Mouse (Mus musculus): ENCODE data around the gene Ehd3. TPM values are rescaled to one million over a fixed set of nuclear protein-coding genes. Genes with fewer than 3 reads are reported as not detected.

Gene Ehd3
- 28.2 to 29.5 TPM (median 28.5 TPM) in 4 replicates for total RNA-seq (2023)

DNA sequence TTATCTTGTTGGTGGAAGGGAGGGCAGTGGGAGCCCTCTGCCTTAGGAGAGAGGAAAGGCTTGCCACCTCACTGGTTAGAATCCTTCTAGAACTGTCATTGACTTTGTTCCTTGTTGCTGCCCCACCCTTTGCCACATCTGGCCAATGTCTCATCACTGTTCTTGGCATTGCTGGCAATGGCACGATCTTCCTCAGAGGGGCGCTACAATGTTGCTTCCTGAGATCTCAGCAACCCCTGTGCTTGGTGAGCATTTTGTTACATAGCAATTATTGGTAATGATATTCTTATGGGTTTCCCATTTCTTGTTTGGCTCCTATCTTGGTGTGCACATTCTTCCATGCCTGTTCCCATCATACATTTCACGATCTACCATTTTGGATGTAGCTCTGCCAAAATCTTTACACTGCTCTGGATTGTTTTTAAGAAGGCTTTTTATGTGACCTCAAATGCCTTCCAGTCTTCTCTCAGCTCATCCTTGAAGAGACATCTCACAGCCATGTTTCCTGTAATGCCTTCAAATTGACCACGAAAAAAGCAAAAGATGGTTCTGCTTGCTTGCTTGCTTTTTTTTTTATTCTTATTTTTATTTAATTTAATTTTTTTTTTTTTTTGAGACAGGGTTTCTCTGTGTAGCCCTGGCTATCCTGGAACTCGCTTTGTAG is at the start of gene Ehd3:
Gene Ehd3, plus strand, starts transcription at position 614 of the 664 bp plus-strand sequence.

Other genes starting within 250 kb of the Ehd3 start
- gene Galnt14, start 93.7 kb upstream of the Ehd3 start, total RNA-seq (2023), result 0.43 to 1.3 TPM (median 0.76 TPM) in 4 replicates
- gene Xdh, start 146.1 kb downstream of the Ehd3 start, total RNA-seq (2023), result 3.4 to 7.9 TPM (median 3.8 TPM) in 4 replicates
- not detected in 4 replicates for gene Srd5a2, start 243.8 kb downstream of the Ehd3 start, total RNA-seq (2023)

Data from B cell, adult 62 days (primary cell).